Mouse (Mus musculus) CH12F3 (cell line): Measurements from ENCODE around the gene Rab12.

Experiments used
- in situ Hi-C: fragments of 300-500 bp; cut with MboI; formaldehyde crosslinking; loops from 2 replicates; pipeline ENCODE4 v1.14.3; 2020; ENCODE audit warnings: low sequenced_read_pairs

Gene Rab12

GRCm38 (mm10) chr17:66448421-66449405 lies 70.8 kb downstream of the Rab12 start:
- in situ Hi-C loops, result no loop called here

GRCm38 (mm10) chr17:66447978-66448377 lies 71.6 kb downstream of the Rab12 start:
- in situ Hi-C loops, result no loop called here

GRCm38 (mm10) chr17:66447007-66447312 lies 72.6 kb downstream of the Rab12 start:
- in situ Hi-C loops, result no loop called here

- in situ Hi-C loops, result no loop called here
Measured at GRCm38 (mm10) chr17:66446196-66447006, 73.1 kb downstream of the Rab12 start.
